Mouse (Mus musculus) embryo, embryonic 10.5 days (tissue): ENCODE measurements around the gene Ttc30a2.

Source experiments
- DNase-seq: peaks from one replicate; pipeline ENCODE4 v3.0.0-alpha.2; 2015; ENCODE audit warnings: low spot score

The Ttc30a2 gene

DNA sequence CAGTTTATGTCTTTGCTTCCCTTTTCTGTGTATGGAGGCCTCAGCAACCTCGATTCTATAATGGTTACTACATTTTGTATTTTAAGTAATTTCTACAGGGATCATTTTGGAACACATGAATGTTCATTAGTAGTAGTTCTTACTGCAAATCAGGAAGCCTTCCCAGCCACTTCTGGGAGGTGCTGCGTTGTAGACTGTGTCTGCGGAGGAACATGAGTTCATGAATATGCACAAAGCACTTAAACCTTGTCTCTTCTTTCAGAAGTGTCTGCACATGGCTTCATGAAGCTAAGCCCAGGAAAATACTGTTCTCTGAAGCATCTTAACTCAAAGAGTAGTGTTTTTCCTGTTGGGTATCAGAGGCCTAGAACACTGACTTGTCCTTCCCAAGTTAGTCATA, 50.0 kb downstream of the Ttc30a2 start:
- no peak for DNase-seq

DNA sequence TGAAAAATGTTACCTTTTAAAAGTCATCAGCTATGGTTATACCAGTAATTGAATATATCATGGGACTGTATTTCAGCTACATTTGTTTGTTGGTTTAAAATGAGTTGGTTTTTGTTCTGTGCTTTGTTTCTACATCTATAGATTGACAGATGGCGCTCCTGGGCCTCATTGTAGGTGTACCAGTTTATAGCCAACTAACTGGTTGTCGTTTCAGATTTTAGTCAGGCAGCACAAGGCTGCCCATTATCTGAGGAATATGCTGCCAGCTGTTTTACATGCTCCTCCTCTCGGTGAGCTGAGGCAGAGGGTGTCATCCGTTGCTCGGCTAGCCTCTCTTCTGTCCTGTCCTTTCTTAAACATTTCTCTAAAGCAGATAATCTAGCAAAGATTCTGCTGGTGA, 51.9 kb downstream of the Ttc30a2 start:
- DNase-seq: no peak
